Mouse (Mus musculus) olfactory bulb, adult 2 months (tissue): ENCODE data around the gene Skint2. TPM values are rescaled to one million over a fixed set of nuclear protein-coding genes. Genes with fewer than 3 reads are reported as not detected.

Source experiments
- H3K27ac ChIP-seq: fragments of 200-500 bp; 2 replicates; pipeline ENCODE4 v1.5.1; 2012; ENCODE audit warnings: low read depth, low read length; ENCODE audit not compliant: insufficient read depth
- H3K4me1 ChIP-seq: fragments of 200-500 bp; 2 replicates; pipeline ENCODE4 v1.6.1; 2012; ENCODE audit warnings: low read length; ENCODE audit not compliant: control insufficient read depth, insufficient read depth
- H3K4me3 ChIP-seq: fragments of 200-500 bp; 2 replicates; pipeline ENCODE4 v1.5.1; 2012; ENCODE audit warnings: mild to moderate bottlenecking, low read depth, low read length, moderate library complexity; ENCODE audit not compliant: insufficient read depth
- CTCF ChIP-seq: fragments of 200-500 bp; IDR thresholded peaks from 2 replicates; pipeline ENCODE4 v1.5.1; 2012; ENCODE audit warnings: low read depth, mild to moderate bottlenecking, low read length, moderate library complexity; ENCODE audit not compliant: insufficient read depth
- POLR2A ChIP-seq: fragments of 200-500 bp; IDR thresholded peaks from 2 replicates; pipeline ENCODE4 v1.6.1; 2012; ENCODE audit warnings: mild to moderate bottlenecking, low read depth, low read length, moderate library complexity; ENCODE audit not compliant: insufficient read depth
- WGBS: fragments of 180-500 bp; shearing (Covaris S2); methylation state at CpG from one replicate; pipeline ENCODE4 v1.1.7; 2018; 5-methylcytosine and 5-hydroxymethylcytosine counted together
- polyA plus RNA-seq: library from polyadenylated mRNA; stranded (reverse); fragments of >200 nt; gene quantifications from 2 replicates; pipeline ENCODE4 v1.2.4, GENCODE M21; 2012; ENCODE audit warnings: low replicate concordance; ENCODE audit not compliant: missing spikeins, insufficient read depth, insufficient read length

Gene Skint2
- polyA plus RNA-seq, result not detected in 2 replicates

GRCm38 (mm10) chr4:112556894-112557293 is at the start of gene Skint2:
Gene Skint2, plus strand, starts transcription at chr4:112557194.
- Histone ChIP-seq H3K27ac (no peak within 1 kb of the TSS), H3K4me1 (no peaks in the 10 kb centered on the region), H3K4me3 (no peak within 1 kb of the TSS)
- TF ChIP-seq CTCF, result no peak
- no peak for TF ChIP-seq POLR2A
- WGBS, result 69% methylated on average over 2 of the region's 2 CpGs

Other genes with a start within 250 kb of the Skint2 start
- not detected in 2 replicates for gene Skint9, start 123.2 kb upstream of the Skint2 start, polyA plus RNA-seq
- not detected in 2 replicates for gene Skint10, start 217.7 kb downstream of the Skint2 start, polyA plus RNA-seq